Mouse (Mus musculus) erythroblast, embryonic 14.5 days (primary cell): ENCODE measurements around the gene Arpp21. TPM values are rescaled to one million over a fixed set of nuclear protein-coding genes. Genes with fewer than 3 reads are reported as not detected.

Experiments
- H3K27me3 ChIP-seq: 2 replicates; pipeline ENCODE4 v1.6.1; 2012; ENCODE audit warnings: inconsistent platforms; ENCODE audit not compliant: control insufficient read depth
- H3K36me3 ChIP-seq: 2 replicates; pipeline ENCODE4 v1.6.1; 2012; ENCODE audit warnings: mild to moderate bottlenecking, inconsistent platforms; ENCODE audit not compliant: control insufficient read depth
- H3K4me1 ChIP-seq: 2 replicates; pipeline ENCODE4 v1.6.1; 2012; ENCODE audit warnings: inconsistent platforms; ENCODE audit not compliant: control insufficient read depth
- H3K4me3 ChIP-seq: replicated peaks from 2 replicates; pipeline ENCODE3; 2012; ENCODE audit warnings: moderate library complexity, mild to moderate bottlenecking, inconsistent platforms
- H3K9me3 ChIP-seq: 2 replicates; pipeline ENCODE4 v1.6.1; 2012; ENCODE audit warnings: low read length, inconsistent platforms, mixed read lengths; ENCODE audit not compliant: control insufficient read depth
- GATA1 ChIP-seq: IDR thresholded peaks from 2 replicates; pipeline ENCODE4 v1.6.1; 2012; ENCODE audit warnings: low read length, inconsistent platforms, mixed read lengths
- TAL1 ChIP-seq: IDR thresholded peaks from 3 replicates; pipeline ENCODE4 v1.6.1; 2012; ENCODE audit warnings: low read length, inconsistent platforms, mixed read lengths
- polyA plus RNA-seq: library from polyadenylated mRNA; stranded (reverse); fragments of >175 nt; gene quantifications from 2 replicates; pipeline ENCODE4 v1.2.3, GENCODE M21; 2012

Arpp21 gene
- polyA plus RNA-seq, 1 experiment, result 0.03 TPM

DNA sequence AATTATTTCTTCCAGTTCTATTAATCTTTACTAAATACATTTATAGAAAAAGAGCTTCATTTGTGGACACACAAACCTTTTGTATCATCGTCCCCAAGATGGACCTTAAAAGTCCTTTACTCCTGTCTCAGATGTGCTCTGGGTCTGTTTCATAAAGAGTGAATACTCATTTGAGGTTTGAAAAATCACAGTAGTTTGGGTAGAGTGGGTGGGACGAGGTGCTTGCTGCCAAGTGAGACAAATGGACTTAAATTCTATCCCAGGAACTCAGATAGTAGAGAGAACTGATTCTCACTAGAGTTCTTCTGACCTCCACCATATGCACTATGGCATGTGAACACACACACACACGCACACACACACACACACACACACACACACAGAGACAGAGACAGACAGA is 16.1 kb upstream of the Arpp21 start:
- peaks cover 5% of the 10 kb centered on the region for H3K4me1 ChIP-seq
- no peak for TF ChIP-seq TAL1
- TF ChIP-seq GATA1, result no peak
- no peak overlapping the region for H3K4me3 ChIP-seq
- no peaks in the 10 kb centered on the region for H3K9me3 ChIP-seq
- no peaks in the 10 kb centered on the region for H3K27me3 ChIP-seq
- no peaks in the 10 kb centered on the region for H3K36me3 ChIP-seq

DNA sequence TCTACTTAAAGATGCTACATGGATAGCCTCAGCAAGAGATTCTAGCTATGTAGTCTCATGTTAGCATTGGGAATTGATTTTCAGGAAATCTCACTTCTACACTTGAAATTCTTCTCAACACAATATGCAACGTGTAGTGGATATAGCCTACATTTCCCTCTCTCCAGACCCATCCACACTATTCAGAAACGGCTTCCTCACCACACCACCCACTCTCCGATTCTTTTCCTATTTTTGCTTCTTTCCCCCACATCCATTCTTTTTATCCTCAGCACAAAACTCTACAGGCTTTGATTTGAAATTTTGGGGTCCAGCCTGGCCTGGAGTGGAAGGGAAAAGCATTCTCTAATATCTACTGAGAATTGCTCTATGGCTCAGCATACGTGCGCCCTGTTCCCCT is 15.6 kb upstream of the Arpp21 start:
- no peak for TF ChIP-seq TAL1
- no peak for TF ChIP-seq GATA1
- no peaks in the 10 kb centered on the region for H3K9me3 ChIP-seq
- no peak overlapping the region for H3K4me3 ChIP-seq
- H3K27me3 ChIP-seq, result no peaks in the 10 kb centered on the region
- H3K36me3 ChIP-seq, result no peaks in the 10 kb centered on the region
- peaks cover 5% of the 10 kb centered on the region for H3K4me1 ChIP-seq

DNA sequence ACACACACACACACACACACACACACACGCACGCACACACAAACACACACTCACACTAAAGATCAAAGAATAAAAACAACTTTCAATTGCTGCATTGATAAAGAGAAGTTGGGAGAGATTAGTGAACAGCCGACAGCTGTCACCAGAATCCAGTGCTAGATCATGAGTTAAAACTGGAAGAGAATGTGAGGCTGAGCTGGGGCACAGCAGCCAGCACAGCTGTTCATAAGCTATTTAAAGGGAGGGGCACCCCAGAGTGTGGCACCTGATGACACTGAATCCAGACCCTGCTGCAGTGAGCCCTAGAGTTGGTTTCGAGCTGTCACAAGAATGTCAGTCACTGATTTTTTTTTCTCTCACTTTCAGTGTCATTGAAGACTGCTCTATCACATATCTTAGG is 14.0 kb upstream of the Arpp21 start:
- H3K27me3 ChIP-seq, result no peaks in the 10 kb centered on the region
- no peak overlapping the region for H3K4me3 ChIP-seq
- TF ChIP-seq TAL1 (no peak), GATA1 (no peak)
- H3K9me3 ChIP-seq, result no peaks in the 10 kb centered on the region
- peaks cover 5% of the 10 kb centered on the region for H3K4me1 ChIP-seq
- no peaks in the 10 kb centered on the region for H3K36me3 ChIP-seq

DNA sequence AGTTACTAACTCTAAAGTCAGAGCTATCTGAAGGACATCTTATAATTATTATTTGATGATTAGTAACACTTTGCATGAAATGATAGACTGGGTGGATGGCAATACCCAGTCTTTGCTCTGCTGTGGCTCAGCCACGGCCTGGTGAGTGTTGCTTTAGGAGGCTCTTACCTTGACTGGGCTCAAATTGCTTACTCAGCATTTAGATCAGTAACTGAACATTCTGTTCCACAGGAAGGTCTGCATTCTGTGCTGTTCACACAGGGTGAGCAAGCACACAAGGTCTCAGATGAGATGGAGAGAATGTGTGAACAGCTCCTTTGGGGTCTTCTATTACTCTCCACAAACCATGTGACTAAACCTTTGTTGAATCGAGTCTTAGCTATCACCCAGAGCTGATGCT is 11.4 kb upstream of the Arpp21 start:
- Histone ChIP-seq H3K4me3 (no peak overlapping the region), H3K9me3 (no peaks in the 10 kb centered on the region), H3K27me3 (no peaks in the 10 kb centered on the region), H3K4me1 (no peaks in the 10 kb centered on the region), H3K36me3 (no peaks in the 10 kb centered on the region)
- no peak for TF ChIP-seq GATA1
- TF ChIP-seq TAL1, result no peak

DNA sequence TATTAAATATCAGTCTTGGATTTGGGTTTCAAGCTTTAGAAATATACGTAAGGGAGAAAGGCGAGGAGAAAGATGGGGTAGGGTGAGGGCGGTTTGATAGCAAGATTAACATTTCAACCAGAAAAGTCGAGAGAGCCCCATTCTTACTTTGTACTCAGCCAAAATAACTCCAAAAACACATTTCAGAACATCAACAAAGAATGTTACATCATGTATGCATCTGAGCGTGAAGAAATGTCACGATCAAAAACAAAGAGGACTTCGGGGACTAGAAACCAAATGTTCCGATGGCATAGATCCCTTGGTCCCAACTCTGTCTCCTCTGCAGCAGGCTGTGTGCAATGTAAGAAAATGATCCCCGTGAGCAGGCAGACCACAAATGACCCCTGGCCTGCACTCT is 2.4 kb upstream of the Arpp21 start:
- Histone ChIP-seq H3K36me3 (no peaks in the 10 kb centered on the region), H3K4me3 (no peak overlapping the region), H3K9me3 (no peaks in the 10 kb centered on the region), H3K27me3 (peaks cover 34% of the 10 kb centered on the region), H3K4me1 (no peaks in the 10 kb centered on the region)
- TF ChIP-seq TAL1 (no peak), GATA1 (no peak)

DNA sequence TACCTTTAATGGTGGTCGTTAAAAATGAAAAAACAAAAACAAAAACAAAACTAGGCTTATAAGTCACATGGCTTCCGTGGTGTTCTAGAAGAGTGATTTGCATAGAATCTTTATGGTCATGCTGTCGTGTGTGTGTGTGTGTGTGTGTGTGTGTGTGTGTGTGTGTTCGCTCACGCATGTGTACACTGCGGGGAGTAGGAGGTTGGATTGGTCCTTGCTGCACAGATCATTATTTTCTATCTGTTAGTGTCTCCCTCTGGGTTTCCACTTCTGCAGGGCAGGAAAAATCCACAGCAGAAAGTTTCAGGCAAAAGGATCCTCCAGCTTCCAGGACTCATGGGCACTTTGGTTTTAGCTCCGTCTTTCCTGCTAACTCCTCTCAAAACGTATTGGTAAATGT is 813 bp upstream of the Arpp21 start:
- Histone ChIP-seq H3K4me3 (no peak overlapping the region), H3K36me3 (no peaks in the 10 kb centered on the region), H3K27me3 (peaks cover 43% of the 10 kb centered on the region), H3K4me1 (no peaks in the 10 kb centered on the region), H3K9me3 (no peaks in the 10 kb centered on the region)
- TF ChIP-seq TAL1, result no peak
- TF ChIP-seq GATA1, result no peak

DNA sequence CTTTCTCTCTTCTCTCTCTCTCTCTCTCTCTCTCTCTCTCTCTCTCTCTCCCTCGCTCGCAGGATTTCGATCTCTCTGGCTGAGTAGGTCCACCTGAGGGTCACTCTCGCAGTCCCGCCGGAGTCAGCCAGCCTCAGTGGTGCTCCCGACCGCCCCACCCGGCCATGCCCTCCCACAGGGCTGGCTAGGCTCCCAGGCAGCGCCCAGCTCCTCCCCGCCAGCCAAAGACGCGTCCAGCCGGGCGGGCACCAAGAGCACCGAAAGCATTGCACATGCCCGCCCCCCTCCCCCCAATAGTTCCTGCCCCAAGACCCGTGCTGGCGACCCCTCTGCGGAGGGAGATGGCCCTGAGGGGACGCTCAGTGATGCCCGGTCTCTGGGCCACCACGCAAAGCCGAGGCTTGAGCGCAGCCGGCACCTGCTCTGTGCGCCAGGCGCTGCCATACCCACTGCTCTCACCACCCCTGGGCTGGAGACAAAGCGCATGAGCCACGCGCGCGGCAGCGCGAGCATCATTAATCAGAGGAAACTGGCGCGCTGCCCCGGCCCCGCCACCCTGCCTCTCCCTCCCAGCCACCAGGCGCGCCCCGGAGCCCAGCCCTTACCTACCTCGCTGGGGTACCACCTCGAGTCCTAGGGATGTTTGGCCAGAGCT is 570 bp downstream of the Arpp21 start:
- Histone ChIP-seq H3K9me3 (no peaks in the 10 kb centered on the region), H3K36me3 (no peaks in the 10 kb centered on the region), H3K27me3 (peaks cover 43% of the 10 kb centered on the region), H3K4me3 (no peak overlapping the region), H3K4me1 (no peaks in the 10 kb centered on the region)
- TF ChIP-seq TAL1 (no peak), GATA1 (no peak)

DNA sequence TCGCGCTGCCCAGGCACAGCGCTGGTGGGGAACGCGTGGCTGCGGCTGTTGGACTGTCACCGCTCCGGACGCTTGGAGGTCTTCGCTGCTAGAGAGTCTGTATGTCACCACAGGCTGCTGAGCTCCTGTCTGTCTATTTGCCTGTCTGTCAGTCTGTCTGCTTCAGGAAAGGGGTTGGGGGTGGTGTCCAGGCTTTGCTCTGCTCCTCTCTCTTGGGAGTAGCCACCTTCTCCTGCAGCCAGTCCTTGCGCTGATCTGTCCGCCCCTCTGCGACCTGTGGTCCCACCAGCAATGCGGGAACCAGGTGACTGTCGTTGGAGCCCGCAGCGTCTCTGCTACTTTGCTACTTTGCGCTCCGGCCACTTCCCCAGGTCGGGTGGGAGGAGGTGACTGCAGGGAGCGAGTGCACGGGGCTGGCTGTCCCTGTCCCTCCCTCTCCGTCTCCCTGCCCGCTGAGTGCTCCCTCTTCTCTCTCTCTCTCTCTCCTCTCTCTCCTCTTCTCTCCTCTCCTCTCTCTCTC is 1.2 kb downstream of the Arpp21 start:
- Histone ChIP-seq H3K36me3 (no peaks in the 10 kb centered on the region), H3K27me3 (peaks cover 43% of the 10 kb centered on the region), H3K4me3 (no peak overlapping the region), H3K9me3 (no peaks in the 10 kb centered on the region), H3K4me1 (no peaks in the 10 kb centered on the region)
- no peak for TF ChIP-seq GATA1
- TF ChIP-seq TAL1, result no peak

DNA sequence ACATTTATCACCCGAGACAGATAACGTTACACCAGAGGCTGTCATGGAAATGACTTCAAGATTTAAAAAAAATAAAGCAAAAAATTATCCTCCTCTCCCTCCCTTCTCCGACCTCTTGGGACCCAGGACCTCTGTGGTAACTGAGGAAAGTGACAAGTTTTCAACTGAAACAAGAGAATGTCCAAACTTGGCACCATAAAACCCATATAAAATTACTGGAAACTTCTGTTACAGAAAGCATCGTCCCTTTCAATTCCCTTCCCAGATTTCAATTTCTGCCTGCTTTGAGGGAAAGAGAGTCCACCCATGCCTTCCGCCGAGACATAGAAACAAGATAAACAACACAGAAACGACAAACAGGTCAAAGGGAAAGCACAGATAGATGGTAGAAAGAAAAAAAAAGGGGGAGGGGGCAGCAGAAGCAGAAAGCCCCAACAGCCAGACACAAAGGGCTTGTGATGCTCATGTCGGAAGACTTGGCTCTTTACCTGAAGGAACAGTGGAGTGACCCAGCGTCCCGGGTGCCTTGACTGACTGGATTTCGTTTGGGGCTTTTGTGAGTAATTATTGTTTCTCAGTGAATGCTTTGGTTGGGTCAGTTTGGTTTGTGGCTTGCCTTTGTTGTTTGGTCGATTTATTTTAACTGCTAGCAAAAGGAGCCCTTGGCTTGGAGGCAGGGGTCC is 1.8 kb downstream of the Arpp21 start:
- no peaks in the 10 kb centered on the region for H3K9me3 ChIP-seq
- no peaks in the 10 kb centered on the region for H3K36me3 ChIP-seq
- H3K27me3 ChIP-seq, result peaks cover 43% of the 10 kb centered on the region
- H3K4me3 ChIP-seq, result no peak overlapping the region
- TF ChIP-seq GATA1 (no peak), TAL1 (no peak)
- no peaks in the 10 kb centered on the region for H3K4me1 ChIP-seq

DNA sequence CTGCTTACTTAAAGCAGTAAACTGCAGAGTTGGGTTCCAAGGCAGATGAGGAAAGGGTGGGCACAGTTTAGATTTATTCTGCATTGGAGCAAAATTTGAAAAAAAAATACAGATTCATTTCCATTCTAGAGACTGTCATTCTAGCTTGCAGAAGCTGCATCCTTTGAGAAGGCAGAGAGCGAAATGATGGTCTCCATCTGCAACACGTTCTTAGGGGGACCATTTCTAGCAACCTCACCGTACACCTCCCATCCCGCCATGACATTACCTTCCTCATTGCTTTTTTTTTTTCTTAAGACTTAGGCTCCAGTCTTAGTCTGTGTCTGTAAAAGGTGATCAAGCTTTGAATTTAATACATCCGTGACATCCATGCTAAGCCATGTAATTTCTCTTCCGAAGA is 2.4 kb downstream of the Arpp21 start:
- no peak overlapping the region for H3K4me3 ChIP-seq
- no peaks in the 10 kb centered on the region for H3K9me3 ChIP-seq
- TF ChIP-seq TAL1 (no peak), GATA1 (no peak)
- H3K4me1 ChIP-seq, result no peaks in the 10 kb centered on the region
- no peaks in the 10 kb centered on the region for H3K36me3 ChIP-seq
- H3K27me3 ChIP-seq, result peaks cover 43% of the 10 kb centered on the region
